Mouse (Mus musculus): ENCODE results near the gene Shc4.

The Shc4 gene

DNA sequence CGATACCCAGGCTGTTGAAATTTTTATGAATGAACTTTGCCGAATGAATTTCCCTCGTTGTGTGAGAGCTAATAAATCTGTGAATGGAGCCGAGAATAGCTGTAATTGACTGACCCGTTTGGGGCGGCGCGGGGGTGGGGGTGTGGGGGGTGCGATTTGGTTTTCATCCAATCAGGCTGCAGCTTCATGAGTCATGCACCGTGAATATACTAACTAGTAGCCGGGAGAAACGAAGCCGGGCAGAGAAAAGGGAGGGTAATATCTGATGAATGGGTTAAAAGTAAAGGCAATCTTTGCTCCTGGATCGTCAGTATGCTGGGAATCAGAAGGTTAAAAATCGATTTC lies at the start of gene Shc4:
Gene Shc4 (minus strand): TSS at position 63 of the 345 bp plus-strand sequence.
- peak; percentile 3 to 10 for DNase-seq

DNA sequence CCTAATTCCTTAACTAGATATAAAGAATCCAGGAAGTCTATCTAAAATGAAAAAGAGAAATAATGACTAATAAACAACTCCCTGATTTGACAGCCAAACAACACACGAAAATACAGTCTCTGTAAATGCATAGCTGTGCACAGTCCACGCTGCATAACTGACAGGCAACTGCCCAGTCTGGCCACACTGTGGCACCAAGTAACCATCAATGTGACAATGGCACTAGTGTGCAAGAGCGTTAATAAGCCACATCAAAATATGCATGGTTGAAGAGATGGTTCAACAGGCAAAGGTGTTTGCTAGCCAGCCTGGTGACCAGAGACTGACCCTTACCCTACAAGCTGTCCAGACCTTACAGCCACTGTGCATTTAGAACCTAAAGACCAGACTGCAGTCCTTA lies 41.1 kb upstream of the Shc4 start:
- peak in 1 of 2 experiments; percentile 29 for DNase-seq

DNA sequence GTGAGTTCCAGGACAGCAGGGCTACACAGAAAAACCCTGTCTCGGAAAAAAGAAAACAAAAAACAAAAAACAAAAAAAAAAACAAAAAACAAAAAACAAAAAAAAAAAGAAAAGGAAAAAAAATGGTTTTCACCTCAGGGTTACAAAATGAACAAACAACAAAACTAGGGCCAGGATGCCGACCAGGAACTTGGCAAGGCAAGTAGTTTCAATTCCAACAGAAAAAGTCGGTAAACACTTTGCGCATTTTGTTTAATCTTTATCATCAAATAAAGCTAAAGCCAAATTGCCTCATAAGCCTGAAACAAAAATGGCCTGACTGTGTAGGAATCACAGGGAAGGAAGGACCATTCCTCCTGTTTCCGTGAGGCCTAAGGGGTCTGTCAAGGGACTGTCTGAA lies 40.6 kb upstream of the Shc4 start:
- DNase-seq: no peak

DNA sequence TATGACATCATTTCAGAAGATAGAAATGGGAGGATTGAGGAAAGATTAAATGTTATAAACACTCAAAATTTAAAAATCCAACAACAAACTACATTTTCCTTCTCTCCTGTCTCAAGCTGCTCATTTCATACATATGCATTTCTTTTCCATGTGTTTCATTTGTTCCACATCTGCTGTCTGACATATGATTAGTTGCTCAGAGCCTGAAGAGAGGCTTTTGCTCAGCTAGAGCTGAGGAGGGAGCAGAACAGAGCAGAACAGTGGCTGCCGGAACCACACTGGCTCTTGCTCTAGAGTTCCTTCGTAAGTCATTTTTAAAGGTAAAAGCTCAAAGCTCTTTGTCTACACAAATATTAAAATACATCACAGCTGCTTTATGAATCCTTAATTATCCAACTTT lies 25.4 kb upstream of the Shc4 start:
- no peak for DNase-seq

DNA sequence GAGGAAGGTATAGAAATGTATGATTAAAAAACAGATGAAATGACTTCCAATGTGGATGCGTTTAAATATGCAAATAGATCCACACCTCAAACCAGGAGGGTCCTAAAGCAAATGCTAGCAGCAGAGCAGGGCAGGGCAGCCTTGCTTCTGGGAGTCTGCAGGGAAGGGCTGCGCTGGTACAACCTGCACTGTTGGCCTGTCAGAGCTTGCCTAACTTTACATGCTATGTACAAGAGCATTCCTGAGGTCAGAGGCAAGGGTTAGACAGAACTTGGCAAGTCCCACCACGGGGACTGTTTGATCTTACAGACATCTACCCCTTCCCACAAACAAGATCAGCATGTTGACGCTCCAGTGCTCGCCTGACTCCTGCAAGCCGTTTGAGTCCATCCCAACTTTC lies 15.4 kb upstream of the Shc4 start:
- no peak for DNase-seq

DNA sequence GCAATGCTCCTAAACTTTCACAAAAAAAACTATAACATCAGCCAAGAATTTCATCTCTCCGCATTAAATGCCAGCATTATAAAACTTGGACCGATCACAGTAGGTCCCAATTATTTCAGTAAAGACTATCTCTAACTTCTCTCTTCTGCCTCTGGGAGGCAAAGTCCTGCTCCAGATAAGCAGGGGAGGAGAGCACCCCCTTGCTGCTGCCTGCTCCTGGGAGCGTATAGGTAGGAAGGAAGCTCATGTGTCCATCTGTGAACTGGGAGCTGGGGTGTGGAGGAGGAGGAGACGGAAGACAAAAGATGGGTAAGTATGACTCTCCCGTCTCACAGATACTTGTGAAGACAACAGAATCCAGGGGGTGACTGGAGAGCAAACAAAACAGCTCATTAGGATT lies 14.8 kb upstream of the Shc4 start:
- DNase-seq: no peak

DNA sequence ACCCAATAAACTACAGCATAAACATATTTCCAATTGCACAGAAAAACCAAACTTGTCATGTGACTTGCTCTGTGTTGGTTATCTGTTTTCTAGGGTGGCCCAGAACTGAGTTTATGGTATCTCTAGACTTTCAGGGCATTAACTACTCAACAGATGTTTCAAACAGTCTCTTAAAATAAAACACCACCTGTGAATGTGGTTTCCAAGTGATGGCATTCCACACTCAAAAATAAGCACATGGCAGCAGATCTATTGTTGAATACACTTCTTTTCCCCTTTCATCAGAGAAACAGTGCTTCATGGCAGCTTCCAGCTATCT lies 12.0 kb upstream of the Shc4 start:
- DNase-seq: no peak

DNA sequence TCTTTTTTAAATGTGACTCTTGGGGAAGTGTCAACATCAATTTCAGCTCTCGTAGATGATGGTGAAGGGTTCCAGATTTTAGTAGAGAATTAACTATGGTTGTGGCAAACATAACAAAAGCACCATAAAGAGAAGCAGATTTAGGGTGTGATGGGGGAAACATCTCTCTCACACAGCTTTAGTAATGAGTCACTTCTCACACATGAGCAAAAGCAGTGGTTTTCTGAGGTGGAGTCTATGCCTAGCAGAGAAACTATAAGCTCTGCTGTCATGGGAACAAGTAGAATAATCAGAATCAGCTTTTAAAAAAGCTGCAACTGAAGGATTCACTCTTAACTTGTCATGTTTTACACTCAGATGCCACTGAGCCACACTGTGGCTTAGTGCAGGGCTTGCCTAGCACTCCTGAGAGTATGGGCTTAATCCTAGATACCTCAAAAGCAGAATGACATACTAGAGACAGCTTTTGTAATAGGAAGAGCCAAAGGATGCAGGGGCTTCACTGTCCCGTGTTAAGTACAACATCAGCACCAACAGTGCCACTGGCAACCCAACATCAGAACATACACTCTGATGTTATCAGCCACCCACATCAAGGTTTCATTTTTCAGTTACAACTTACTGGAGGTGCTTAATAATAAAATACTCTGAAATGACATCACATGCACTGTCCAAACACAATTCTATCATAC lies 11.5 kb upstream of the Shc4 start:
- no peak for DNase-seq

DNA sequence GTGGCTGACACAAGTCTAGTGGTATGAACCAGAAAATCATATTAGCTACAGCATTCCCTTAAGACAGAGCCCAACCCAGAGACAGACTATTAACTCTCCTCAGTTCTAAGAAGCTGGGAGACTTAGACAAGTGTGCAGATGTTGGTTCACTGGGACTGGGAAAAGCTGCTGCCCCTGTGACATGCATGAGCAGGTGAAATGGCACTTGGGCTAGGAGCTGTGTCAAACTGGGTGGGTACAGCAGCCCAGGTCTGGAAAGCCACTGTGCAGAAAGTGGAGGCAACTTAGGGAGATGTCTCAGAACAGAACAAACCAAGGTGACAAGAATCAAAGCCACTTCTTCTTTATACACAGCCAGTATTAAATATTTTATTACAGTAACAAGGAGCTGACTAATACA lies 10.8 kb upstream of the Shc4 start:
- no peak for DNase-seq

DNA sequence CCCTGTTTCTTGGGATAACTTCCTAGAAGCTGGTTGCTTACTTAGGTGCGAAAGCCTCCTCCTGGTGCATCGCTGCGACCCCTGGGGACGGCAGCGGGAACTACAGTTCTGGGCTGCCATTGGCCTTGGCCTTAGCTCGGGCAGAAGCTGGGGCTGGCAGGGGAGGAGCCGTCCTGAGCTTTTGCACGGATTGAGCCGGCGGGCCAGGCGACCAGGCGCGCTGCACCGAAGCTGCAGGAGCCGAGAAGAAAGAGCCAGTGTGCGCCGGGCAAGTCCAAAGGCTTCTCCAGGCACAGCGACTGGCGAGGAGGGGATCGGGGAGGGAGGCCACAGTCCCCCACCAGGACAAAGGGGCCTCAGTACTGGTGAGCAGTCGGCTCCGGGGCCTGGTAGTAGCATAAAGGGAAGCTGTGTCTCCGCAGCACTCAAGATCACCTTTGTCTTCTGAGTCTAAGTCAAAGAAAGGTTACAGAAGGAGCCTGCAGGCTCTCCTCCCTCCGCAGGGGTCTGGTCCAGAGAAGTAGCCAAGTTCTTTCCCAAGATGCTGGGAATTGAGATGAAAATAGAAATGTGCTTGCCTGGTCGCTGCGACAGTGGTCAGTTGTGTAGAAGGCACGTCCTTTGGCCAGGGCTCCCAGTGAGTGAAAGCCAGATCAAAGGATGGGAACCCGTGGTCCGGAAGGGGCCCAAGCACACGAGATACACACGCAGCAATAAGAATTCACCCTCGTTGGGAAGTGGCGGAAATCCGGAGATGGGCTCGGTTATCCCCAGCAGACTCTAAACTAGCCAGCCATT lies 8.0 kb upstream of the Shc4 start:
- peak; percentile 94 to 98 for DNase-seq

DNA sequence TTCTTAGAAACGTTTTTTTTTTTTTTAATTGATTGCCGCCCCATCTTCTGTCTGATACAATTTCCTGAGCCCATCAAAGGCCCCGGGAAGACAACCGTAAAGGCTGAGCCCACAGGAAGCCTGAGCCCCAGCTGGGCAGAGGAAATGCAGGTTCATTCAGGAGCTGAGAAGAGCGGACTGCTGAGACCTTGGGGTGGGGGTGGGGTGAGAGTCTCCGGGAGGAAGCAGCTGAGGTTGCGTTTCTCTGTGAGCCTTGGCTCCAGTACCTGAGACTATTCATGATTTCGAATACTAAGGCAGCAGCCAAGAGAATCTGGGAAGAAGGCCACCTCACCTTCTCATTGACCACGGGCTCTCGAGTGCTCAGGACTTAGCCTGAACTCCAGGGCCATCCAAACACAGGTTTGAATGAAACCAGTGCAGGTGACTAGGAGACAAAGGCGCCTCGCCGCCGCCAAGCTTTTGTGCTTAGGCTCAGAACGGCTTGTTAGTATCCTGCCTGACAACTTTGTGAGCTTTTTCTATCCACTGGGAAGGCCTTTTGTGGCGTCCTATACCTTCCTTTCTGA lies 682 bp upstream of the Shc4 start:
- DNase-seq: peak; percentile 25 to 41

DNA sequence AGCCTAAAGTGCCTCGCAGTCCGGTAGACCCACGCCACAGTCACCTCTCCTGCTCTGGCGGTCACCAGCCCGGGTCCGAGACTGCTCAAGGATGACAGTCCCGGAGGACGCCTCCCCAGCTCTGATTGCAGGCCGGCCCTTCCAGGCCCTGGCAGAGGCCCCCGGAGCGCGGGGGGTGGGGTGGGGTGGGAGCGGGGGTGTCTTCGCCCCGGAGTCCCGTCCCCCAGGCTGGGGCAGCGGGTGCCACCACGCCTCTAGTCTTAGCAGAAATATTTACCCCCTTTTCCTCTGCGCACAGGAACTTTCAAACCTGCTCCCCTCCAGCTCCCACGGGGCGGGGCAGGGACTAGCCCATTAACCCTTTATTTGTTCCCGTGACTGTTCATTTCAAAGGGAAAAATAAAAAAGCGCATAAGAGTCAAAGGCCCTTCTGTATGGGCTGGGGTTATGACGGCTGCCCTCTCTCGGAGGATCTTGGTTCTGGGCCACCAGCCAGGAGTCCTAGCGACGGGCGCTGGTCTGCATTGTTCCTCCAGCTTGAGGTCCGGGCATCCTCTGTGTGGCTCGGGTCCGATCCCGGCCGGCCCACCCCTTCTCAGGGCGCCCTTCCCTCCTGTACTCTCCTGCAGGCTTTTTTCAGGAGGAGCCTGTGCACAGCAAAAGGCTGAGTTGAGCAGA lies 401 bp downstream of the Shc4 start:
- peak; percentile 60 to 80 for DNase-seq

DNA sequence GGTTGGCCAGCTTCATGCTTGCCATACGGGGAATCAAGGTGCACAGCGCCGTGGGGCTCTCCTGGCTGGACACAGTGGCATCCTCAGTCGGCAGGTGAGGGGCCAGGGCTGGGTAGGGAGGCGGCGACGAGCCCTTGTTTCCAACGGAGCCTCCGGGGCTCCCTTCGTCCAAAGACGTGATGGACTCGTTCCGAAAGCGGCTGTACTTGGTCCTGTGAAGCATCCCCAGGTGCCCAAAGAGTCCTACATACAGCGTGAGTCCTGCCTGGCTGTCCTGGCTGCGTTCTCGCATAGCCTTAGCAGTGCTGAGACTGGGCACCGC lies 901 bp downstream of the Shc4 start:
- DNase-seq: no peak

DNA sequence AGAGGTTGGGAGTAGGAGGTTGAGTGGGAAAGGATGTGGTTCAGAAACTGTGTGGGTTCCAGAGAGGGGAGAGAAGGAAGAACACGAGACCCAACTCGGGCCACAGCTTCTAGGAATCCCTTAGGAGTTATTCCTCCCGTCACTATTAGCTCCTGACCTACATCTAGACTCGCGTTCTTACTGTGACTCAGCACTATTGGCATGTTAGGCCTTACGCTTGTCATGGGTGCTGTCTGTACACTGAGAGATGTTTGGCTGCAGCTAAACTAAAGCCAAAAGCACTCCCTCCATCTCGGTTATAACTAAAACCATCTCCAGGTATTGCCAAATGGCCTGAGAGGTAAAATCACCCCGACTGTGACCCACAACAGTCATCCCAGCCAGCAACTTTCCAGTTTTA lies 7.3 kb downstream of the Shc4 start:
- DNase-seq: no peak

DNA sequence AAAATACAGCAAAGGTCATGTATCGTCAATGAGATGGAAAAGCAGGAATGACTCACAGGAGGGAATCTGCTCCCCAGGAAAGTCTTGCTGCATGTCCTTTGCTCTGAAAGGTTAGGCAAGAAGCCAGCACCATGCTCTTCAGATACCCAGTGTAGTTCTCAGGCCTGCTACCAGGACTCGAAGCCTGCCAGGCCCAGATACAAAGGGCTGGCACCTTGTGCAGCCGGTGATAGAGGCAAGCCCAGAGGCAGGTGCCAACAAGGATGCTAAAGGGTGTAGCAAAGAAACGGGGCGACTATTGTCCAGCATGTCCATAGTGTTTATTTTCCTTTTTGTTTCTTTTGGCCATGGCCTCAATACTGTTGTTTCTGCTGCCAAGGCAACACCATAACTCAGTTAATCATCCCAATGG lies 17.4 kb downstream of the Shc4 start:
- DNase-seq: no peak

DNA sequence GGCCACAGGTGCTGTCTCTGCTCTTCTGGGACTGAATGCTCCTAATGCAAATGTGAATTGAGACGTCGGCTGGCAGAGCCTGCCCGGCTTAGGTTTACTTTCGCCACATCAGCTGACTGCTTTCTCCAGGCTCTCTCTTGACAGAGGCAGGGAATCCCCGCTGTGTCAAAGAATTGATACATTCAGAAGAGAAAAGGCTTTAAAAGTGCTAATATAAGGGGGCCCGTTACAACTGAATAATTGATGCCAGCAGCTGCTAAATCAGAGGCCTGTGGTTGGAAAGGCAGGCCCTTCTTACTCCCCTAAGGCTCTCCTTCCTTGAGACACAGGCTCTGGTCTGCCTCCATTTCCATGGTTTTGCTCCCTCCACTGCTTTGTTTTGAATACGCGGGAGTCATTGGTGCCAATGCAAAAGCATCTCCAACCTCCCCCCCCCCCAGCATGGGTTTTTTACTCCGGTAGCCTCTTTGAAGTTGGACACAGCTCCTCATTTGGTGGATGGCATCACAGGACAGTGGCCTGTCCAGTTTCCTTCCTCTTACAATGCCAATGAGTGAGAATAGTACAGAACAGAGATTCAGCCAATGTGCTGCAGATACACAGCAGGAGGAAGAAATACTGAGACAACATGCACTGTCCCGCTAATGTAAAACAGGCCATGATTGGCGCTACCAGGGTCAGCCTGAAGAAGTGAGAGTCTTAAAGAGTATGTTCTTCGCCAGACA lies 18.9 kb downstream of the Shc4 start:
- no peak for DNase-seq

DNA sequence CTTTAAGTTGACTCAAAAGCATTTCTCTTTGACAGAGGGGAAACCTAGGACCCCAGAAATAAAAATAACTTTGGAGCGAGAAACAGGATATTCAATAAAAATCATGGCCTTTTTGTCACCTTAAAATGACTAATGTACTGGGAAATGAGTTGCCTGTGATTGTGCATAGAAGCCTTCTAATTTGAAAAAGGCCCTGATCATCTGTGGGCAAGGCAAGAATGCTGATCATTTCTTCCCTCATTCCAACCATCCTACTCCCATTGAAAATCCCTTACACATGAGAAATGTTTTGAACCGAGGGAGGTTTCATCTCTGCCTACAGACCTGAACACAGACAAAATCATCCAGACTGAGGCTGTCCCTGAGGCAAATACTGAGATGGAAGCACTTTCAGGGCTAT lies 21.1 kb downstream of the Shc4 start:
- DNase-seq: no peak

DNA sequence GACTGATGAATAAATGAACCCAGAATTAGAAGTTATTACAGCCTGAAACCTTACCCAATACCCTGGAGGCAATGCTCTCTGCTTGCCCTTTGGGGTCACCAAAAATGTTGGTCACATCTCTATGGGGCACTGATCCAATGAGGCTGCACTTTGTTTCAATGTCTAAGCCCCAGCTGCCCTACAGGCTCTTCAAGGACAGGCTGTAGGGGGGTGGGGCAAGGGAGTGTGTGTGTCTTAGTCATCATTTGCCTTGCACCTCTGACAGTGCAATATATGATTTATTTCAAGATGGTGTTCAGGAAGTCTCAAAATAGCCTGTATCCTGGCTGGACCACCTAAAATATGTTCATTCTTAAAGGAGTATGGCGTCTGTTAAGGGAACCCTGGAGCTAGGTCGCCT lies 22.3 kb downstream of the Shc4 start:
- no peak for DNase-seq

DNA sequence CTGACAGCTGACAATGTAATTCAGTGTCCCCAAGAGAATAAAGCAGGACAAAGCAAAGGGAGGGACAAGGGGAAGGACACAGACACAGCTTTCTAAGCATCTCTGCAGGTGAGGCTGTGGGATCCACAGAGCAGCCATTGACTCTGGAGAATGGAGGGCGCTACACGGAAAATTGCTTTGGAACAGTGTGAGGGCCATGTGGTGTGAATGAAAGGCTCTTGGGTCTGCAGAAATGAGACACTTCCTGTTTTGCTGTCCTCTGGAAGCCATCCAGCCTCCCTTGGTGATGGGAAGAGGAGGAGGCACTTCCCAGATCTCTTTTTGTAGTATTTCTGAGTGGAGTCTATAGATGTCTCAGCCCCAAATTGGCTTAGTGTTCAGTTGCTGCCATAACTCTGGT lies 27.7 kb downstream of the Shc4 start:
- DNase-seq: peak; percentile 39 to 62

DNA sequence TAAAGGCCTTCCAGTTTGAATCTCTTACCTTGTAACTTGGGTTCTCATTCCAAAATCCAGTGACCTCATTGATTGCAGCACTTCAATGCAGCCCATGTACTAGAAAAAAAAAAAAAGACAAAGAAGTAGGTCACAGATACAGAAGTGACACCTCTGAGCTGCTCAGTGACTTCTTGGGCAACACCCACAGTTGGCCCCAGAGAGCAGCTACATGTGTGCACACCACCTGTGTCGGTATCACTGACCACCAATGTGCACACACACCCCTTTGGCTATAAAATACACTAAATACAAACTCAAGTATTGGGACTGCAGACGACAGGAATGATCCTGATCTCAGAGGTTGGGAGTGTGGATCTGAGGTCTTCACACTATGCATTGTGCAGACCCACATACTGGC lies 29.1 kb downstream of the Shc4 start:
- DNase-seq: no peak

DNA sequence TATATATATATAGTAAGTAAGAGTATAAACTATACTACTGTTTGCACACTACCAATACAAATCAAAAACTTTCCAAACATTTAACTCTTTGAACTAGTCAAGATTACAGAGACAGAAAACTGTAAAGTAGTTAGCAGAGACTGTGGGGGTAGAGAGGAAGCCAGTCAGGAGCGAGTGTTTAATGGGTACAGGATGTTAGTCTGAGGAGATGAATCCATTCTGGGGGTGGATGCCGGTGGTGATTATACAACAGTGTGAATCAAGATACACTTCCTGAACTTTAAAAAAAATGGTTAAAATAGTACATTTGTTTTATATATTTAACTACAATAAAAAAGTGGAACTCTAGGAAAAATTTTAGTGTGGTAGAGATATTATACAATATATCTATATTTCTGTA lies 31.9 kb downstream of the Shc4 start:
- DNase-seq: no peak

DNA sequence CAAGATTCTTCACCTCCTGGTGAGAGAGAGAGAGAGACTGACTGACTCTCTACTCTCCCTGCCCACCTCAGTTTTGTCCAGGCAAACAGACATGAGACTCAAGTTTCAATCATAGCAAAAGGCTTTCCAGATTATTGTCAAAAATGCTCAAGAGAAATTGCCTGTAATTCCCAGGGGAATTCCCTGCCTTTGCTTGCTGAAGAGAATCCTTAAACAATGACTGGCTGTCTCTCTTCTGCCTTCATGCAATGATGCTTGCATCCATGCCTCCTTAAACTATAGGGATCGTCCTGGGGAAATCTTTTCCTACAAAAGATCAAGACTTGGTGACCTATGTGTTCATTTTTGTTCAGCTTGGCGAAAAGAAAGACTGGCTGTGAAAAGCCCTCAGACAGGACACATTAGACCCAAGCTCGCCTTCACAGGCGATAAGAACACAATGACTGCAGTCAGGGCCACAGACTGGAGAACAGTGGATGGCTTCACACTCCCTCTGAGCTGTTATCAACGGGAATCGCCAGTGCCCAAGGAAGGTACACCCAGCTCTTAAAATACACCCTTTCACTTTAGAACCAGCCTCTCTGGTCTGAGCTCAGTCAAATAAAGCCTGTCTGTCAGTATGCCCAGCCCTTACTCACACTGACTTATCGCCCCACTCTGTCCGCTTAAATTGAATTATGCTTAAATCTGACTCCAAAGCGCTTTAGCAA lies 38.4 kb downstream of the Shc4 start:
- no peak for DNase-seq

Data from kidney, postnatal 36 days (tissue).